Mouse (Mus musculus): ENCODE measurements around the gene Kcng1. TPM values are rescaled to one million over a fixed set of nuclear protein-coding genes. Genes with fewer than 3 reads are reported as not detected.
A peak's percentile ranks its signal among the peaks of the same experiment; 100 is the strongest.

Gene Kcng1
- polyA plus RNA-seq, 1 experiment from 2014 or later: 0.17 TPM

GRCm38 (mm10) chr2:168299650-168300049, 18.1 kb upstream of the Kcng1 start:
- 78% methylated on average over 8 of the region's 8 CpGs for WGBS
- ATAC-seq (replicated peaks; ENCODE audit: extremely low read depth, insufficient read depth, low FRiP score): no peak
- H3K4me2 ChIP-seq (ENCODE audit: low read depth, low read length): no peak overlapping the region
- no peak overlapping the region for H3K9ac ChIP-seq (ENCODE audit: low read length)
- no peaks in the 10 kb centered on the region for H3K4me1 ChIP-seq (ENCODE audit: control insufficient read depth, insufficient read depth, low read length)
- H3K27ac ChIP-seq (ENCODE audit: low read length): no peak overlapping the region
- H3K36me3 ChIP-seq (ENCODE audit: control insufficient read depth, insufficient read depth): no peaks in the 10 kb centered on the region
- H3K4me3 ChIP-seq (ENCODE audit: low read length): no peak overlapping the region
- H3K27me3 ChIP-seq (ENCODE audit: control insufficient read depth, insufficient read depth, low read length): peaks cover 21% of the 10 kb centered on the region
- H3K9me3 ChIP-seq (replicated peaks; ENCODE audit: control insufficient read depth, low read length): no peaks in the 10 kb centered on the region

GRCm38 (mm10) chr2:168296530-168296929, 15.0 kb upstream of the Kcng1 start:
- Histone ChIP-seq H3K4me1 (ENCODE audit: control insufficient read depth, insufficient read depth, low read length) (peaks cover 6% of the 10 kb centered on the region), H3K27ac (ENCODE audit: low read length) (no peak overlapping the region), H3K4me2 (ENCODE audit: low read depth, low read length) (no peak overlapping the region), H3K36me3 (ENCODE audit: control insufficient read depth, insufficient read depth) (no peaks in the 10 kb centered on the region), H3K9me3 (replicated peaks; ENCODE audit: control insufficient read depth, low read length) (no peaks in the 10 kb centered on the region), H3K9ac (ENCODE audit: low read length) (no peak overlapping the region), H3K27me3 (ENCODE audit: control insufficient read depth, insufficient read depth, low read length) (peaks cover 36% of the 10 kb centered on the region), H3K4me3 (ENCODE audit: low read length) (no peak overlapping the region)
- WGBS: 80% methylated on average over 10 of the region's 10 CpGs
- ATAC-seq (replicated peaks; ENCODE audit: extremely low read depth, insufficient read depth, low FRiP score): no peak

DNA sequence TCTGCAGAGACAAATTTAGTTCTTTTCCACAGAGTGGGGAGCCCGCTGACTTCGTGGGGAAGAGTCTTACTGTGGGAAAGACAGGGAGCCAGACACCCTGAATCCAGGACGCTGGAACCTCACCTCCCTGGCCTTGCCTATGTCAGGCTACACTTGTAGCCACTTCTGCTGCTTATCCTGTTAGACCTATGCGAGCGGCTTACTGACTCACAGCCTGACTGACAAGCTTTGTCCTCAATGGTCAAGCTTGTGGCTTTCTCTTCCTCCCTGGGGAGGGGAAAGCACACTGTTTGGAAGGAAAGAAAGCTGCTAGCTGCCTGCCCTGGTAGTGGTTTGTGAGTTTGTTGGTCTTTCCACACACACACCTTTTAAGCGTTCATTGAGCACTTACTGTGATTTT, 11.0 kb upstream of the Kcng1 start:
- no peaks in the 10 kb centered on the region for H3K36me3 ChIP-seq (ENCODE audit: control insufficient read depth, insufficient read depth)
- H3K4me2 ChIP-seq (ENCODE audit: low read depth, low read length): peak overlapping the region; percentile 15; the same call in 1 of the 2 replicates
- H3K27ac ChIP-seq (ENCODE audit: low read length): no peak overlapping the region
- peaks cover 44% of the 10 kb centered on the region for H3K27me3 ChIP-seq (ENCODE audit: control insufficient read depth, insufficient read depth, low read length)
- WGBS: 12% methylated on average over 6 of the region's 6 CpGs
- H3K9ac ChIP-seq (ENCODE audit: low read length): no peak overlapping the region
- no peak for ATAC-seq (replicated peaks; ENCODE audit: extremely low read depth, insufficient read depth, low FRiP score)
- H3K4me3 ChIP-seq (ENCODE audit: low read length): no peak overlapping the region
- H3K4me1 ChIP-seq (ENCODE audit: control insufficient read depth, insufficient read depth, low read length): peaks cover 6% of the 10 kb centered on the region
- H3K9me3 ChIP-seq (replicated peaks; ENCODE audit: control insufficient read depth, low read length): peaks cover 12% of the 10 kb centered on the region

GRCm38 (mm10) chr2:168292041-168292440, 10.5 kb upstream of the Kcng1 start:
- H3K4me1 ChIP-seq (ENCODE audit: control insufficient read depth, insufficient read depth, low read length): peaks cover 6% of the 10 kb centered on the region
- H3K9me3 ChIP-seq (replicated peaks; ENCODE audit: control insufficient read depth, low read length): peaks cover 12% of the 10 kb centered on the region
- no peak for ATAC-seq (replicated peaks; ENCODE audit: extremely low read depth, insufficient read depth, low FRiP score)
- peak overlapping the region; percentile 15; the same call in 1 of the 2 replicates for H3K4me2 ChIP-seq (ENCODE audit: low read depth, low read length)
- H3K4me3 ChIP-seq (ENCODE audit: low read length): no peak overlapping the region
- H3K36me3 ChIP-seq (ENCODE audit: control insufficient read depth, insufficient read depth): no peaks in the 10 kb centered on the region
- H3K9ac ChIP-seq (ENCODE audit: low read length): no peak overlapping the region
- H3K27me3 ChIP-seq (ENCODE audit: control insufficient read depth, insufficient read depth, low read length): peaks cover 48% of the 10 kb centered on the region
- WGBS: 10% methylated on average over 10 of the region's 10 CpGs
- H3K27ac ChIP-seq (ENCODE audit: low read length): no peak overlapping the region

DNA sequence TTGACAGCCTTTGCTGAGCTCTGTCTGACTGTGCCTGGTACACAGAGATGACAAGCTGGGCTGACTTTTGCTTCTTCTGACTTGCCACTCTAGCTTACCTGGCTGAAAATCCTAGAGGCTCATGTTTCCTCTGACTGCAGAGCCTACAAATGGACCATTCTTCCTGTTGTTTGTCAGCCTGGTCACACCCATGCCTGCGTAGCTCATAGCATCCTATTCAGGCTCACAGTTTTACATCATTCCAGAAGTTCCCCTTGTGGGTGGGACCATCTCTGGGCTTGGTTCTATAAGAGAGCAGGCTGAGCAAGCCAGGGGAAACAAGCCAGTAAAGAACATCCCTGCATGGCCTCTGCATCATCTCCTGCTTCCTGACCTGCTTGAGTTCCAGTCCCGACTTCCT, 8.3 kb upstream of the Kcng1 start:
- WGBS: 73% methylated on average over 2 of the region's 2 CpGs
- no peak for ATAC-seq (replicated peaks; ENCODE audit: extremely low read depth, insufficient read depth, low FRiP score)
- Histone ChIP-seq H3K27me3 (ENCODE audit: control insufficient read depth, insufficient read depth, low read length) (peaks cover 67% of the 10 kb centered on the region), H3K4me2 (ENCODE audit: low read depth, low read length) (no peak overlapping the region), H3K4me1 (ENCODE audit: control insufficient read depth, insufficient read depth, low read length) (peaks cover 6% of the 10 kb centered on the region), H3K9me3 (replicated peaks; ENCODE audit: control insufficient read depth, low read length) (peaks cover 23% of the 10 kb centered on the region), H3K36me3 (ENCODE audit: control insufficient read depth, insufficient read depth) (no peaks in the 10 kb centered on the region), H3K9ac (ENCODE audit: low read length) (no peak overlapping the region), H3K27ac (ENCODE audit: low read length) (no peak overlapping the region), H3K4me3 (ENCODE audit: low read length) (no peak overlapping the region)

GRCm38 (mm10) chr2:168289016-168289415, 7.5 kb upstream of the Kcng1 start:
- H3K4me1 ChIP-seq (ENCODE audit: control insufficient read depth, insufficient read depth, low read length): peaks cover 6% of the 10 kb centered on the region

GRCm38 (mm10) chr2:168286987-168287386, 5.5 kb upstream of the Kcng1 start:
- ATAC-seq (replicated peaks; ENCODE audit: extremely low read depth, insufficient read depth, low FRiP score): no peak
- H3K9me3 ChIP-seq (replicated peaks; ENCODE audit: control insufficient read depth, low read length): peaks cover 23% of the 10 kb centered on the region
- peaks cover 5% of the 10 kb centered on the region for H3K4me1 ChIP-seq (ENCODE audit: control insufficient read depth, insufficient read depth, low read length)
- WGBS: 13% methylated on average over 3 of the region's 3 CpGs
- no peak overlapping the region for H3K4me3 ChIP-seq (ENCODE audit: low read length)
- H3K4me2 ChIP-seq (ENCODE audit: low read depth, low read length): no peak overlapping the region
- H3K27ac ChIP-seq (ENCODE audit: low read length): no peak overlapping the region
- no peaks in the 10 kb centered on the region for H3K36me3 ChIP-seq (ENCODE audit: control insufficient read depth, insufficient read depth)
- H3K9ac ChIP-seq (ENCODE audit: low read length): no peak overlapping the region
- peaks cover 56% of the 10 kb centered on the region for H3K27me3 ChIP-seq (ENCODE audit: control insufficient read depth, insufficient read depth, low read length)

More at GRCm38 (mm10) chr2:168289016-168289415, 7.5 kb upstream of the Kcng1 start:
- Histone ChIP-seq H3K4me3 (ENCODE audit: low read length) (no peak overlapping the region), H3K9me3 (replicated peaks; ENCODE audit: control insufficient read depth, low read length) (peaks cover 23% of the 10 kb centered on the region), H3K27me3 (ENCODE audit: control insufficient read depth, insufficient read depth, low read length) (peaks cover 60% of the 10 kb centered on the region), H3K36me3 (ENCODE audit: control insufficient read depth, insufficient read depth) (no peaks in the 10 kb centered on the region), H3K9ac (ENCODE audit: low read length) (no peak overlapping the region), H3K4me2 (ENCODE audit: low read depth, low read length) (no peak overlapping the region), H3K27ac (ENCODE audit: low read length) (no peak overlapping the region)
- no peak for ATAC-seq (replicated peaks; ENCODE audit: extremely low read depth, insufficient read depth, low FRiP score)
- WGBS: 57% methylated on average over 9 of the region's 9 CpGs

- peaks cover 14% of the 10 kb centered on the region for H3K9me3 ChIP-seq (replicated peaks; ENCODE audit: control insufficient read depth, low read length)
- H3K4me2 ChIP-seq (ENCODE audit: low read depth, low read length): no peak overlapping the region
- ATAC-seq (replicated peaks; ENCODE audit: extremely low read depth, insufficient read depth, low FRiP score): no peak
- H3K27ac ChIP-seq (ENCODE audit: low read length): no peak overlapping the region
- WGBS: 54% methylated on average over 6 of the region's 6 CpGs
- no peak overlapping the region for H3K9ac ChIP-seq (ENCODE audit: low read length)
- H3K4me1 ChIP-seq (ENCODE audit: control insufficient read depth, insufficient read depth, low read length): peaks cover 8% of the 10 kb centered on the region; the same call in 1 of the 2 replicates
- H3K36me3 ChIP-seq (ENCODE audit: control insufficient read depth, insufficient read depth): no peaks in the 10 kb centered on the region
- H3K27me3 ChIP-seq (ENCODE audit: control insufficient read depth, insufficient read depth, low read length): peaks cover 71% of the 10 kb centered on the region
- H3K4me3 ChIP-seq (ENCODE audit: low read length): no peak overlapping the region
These were observed 3.6 kb upstream of the Kcng1 start for GRCm38 (mm10) chr2:168285143-168285542.

DNA sequence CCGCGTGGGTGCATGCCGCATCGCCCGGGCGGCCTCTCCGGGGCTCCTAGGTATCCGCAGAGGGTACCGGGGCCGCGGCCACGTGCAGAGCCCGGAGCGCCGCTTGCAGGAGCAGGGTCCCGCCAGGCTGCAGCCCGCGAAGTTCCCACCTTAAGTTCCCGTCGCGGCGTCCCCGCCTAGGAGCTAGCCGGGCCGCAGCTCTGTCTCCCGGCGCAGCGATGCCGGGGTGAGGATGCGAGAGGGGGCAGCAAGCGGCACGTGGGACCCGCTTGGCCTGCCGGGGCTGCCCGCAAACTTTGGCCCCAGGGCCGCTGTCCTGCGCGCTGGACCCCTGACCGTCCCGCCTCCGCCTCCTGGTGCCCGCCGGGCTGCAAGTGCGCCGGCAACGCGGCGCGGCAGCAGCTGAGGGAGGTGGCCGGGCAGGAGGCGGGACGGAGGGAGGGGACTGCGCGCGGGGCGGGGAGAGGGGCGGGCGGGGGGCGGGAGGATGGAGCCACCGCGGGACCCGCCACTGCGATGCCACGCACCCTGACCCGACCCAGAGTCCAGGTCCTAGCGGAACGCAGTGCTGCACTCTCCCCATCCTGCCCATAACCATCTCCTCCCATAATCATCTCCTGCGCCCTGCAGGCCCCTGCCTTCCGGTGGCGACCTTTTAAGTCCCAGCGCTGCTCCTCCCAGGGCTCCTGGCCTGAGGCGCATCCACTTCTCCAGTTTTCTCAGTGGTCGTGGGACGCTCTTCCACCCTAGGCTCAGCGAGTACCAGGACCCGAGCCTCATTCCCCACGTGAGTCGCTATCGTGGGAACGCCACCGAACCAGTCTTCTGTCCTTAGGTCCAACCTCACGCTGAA, 581 bp downstream of the Kcng1 start:
- Histone ChIP-seq H3K27ac (ENCODE audit: low read length) (no peak overlapping the region), H3K9me3 (replicated peaks; ENCODE audit: control insufficient read depth, low read length) (peaks cover 9% of the 10 kb centered on the region), H3K4me2 (ENCODE audit: low read depth, low read length) (peak overlapping the region; percentile 78), H3K4me3 (ENCODE audit: low read length) (peak overlapping the region; percentile 55), H3K27me3 (ENCODE audit: control insufficient read depth, insufficient read depth, low read length) (peaks cover 82% of the 10 kb centered on the region), H3K9ac (ENCODE audit: low read length) (peak overlapping the region; percentile 54; the same call in 1 of the 2 replicates), H3K36me3 (ENCODE audit: control insufficient read depth, insufficient read depth) (no peaks in the 10 kb centered on the region), H3K4me1 (ENCODE audit: control insufficient read depth, insufficient read depth, low read length) (peaks cover 8% of the 10 kb centered on the region; the same call in 1 of the 2 replicates)
- ATAC-seq (replicated peaks; ENCODE audit: extremely low read depth, insufficient read depth, low FRiP score): peak; percentile 54
- WGBS: 2% methylated on average over 61 of the region's 82 CpGs
